In the genomic region with DNA sequence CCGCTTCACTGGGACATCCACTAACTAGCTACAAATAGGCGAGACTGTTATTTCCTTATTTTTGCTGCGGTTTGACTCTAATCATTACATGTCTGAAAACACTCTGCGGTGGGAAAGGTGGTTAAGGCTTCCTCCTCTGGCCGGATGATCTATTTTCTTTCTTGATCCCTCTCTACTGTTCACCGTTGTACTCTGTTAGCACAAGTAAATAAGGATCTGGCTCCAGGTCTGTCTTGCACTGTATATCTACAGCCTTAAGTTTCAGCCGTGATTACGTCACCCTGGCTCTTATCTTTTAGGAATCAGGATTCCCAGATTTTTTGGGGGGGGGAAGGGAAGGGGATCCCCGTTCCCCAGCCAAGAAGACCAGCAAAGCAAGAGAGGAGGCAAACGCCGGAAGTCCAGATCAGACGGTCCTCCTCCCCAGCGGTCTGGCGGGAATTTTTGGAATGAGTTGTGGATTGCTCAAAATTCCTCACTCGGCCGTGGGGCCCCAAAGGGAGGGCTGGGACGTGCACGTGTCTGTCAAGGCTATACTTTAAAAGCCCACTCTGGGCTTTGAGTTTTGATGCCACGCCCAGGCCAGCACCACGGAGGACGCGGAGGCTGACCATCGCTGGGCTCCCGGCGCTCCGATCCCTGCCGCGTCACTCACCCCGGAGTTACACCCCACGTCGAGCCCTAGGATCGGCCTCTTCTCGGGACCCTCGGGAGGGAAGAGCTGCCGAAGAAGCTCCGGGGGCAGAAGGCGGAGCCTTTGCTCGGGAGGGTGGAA, we compare ENCODE assay signal across 8 mouse cellular contexts. TPM values are rescaled to one million over a fixed set of nuclear protein-coding genes. Genes with fewer than 3 reads are reported as not detected.
DNase-seq lines count a peak whose midpoint lies in the region; ATAC-seq lines count a peak whose summit lies in the region.

No protein-coding gene starts in this region.

- H3K9me3 ChIP-seq in hindbrain, embryonic 14.5 days (ENCODE audit: control insufficient read depth, low read length) = no peaks in the 10 kb centered on the region
- H3K9me3 ChIP-seq in limb, embryonic 10.5 days (replicated peaks) = peaks cover 3% of the 10 kb centered on the region; the same call in 1 of the 2 replicates

- ATAC-seq in frontal cortex, adult (ENCODE audit: low TSS enrichment) = peak; percentile 56
- peak; percentile 73 for ATAC-seq in hindbrain, embryonic 14.5 days (ENCODE audit: low FRiP score)

- H3K4me2 ChIP-seq in hindbrain, embryonic 14.5 days (replicated peaks) = peak overlapping the region; percentile 69

- H3K4me1 ChIP-seq in hindbrain, embryonic 14.5 days (replicated peaks; ENCODE audit: control insufficient read depth, insufficient read depth, low read length) = peaks cover 8% of the 10 kb centered on the region
- peaks cover 14% of the 10 kb centered on the region for H3K4me1 ChIP-seq in limb, embryonic 10.5 days

- H3K9ac ChIP-seq in hindbrain, embryonic 14.5 days = peak overlapping the region; percentile 83

- peak overlapping the region; percentile 75 for H3K4me3 ChIP-seq in hindbrain, embryonic 14.5 days (replicated peaks; ENCODE audit: low read length)
- H3K4me3 ChIP-seq in limb, embryonic 10.5 days = peak overlapping the region; percentile 87

- H3K36me3 ChIP-seq in hindbrain, embryonic 14.5 days (replicated peaks; ENCODE audit: control insufficient read depth, insufficient read depth) = no peaks in the 10 kb centered on the region
- peaks cover 30% of the 10 kb centered on the region for H3K36me3 ChIP-seq in limb, embryonic 10.5 days

- H3K27ac ChIP-seq in hindbrain, embryonic 14.5 days = peak overlapping the region; percentile 88
- peak overlapping the region; percentile 97 for H3K27ac ChIP-seq in limb, embryonic 10.5 days

- H3K27me3 ChIP-seq in hindbrain, embryonic 14.5 days (ENCODE audit: control insufficient read depth, insufficient read depth, low read length) = no peaks in the 10 kb centered on the region
- H3K27me3 ChIP-seq in limb, embryonic 10.5 days (ENCODE audit: low read depth, poor library complexity, severe bottlenecking) = no peaks in the 10 kb centered on the region

- WGBS in hindbrain, embryonic 14.5 days = 5% methylated on average over 38 of the region's 38 CpGs
- 7% methylated on average over 38 of the region's 38 CpGs for WGBS in limb, embryonic 10.5 days

- DNase-seq in frontal cortex, postnatal 14 days (ENCODE audit: low spot score in 2 of 2) = no peak
- peak; percentile 42 for DNase-seq in cerebellum, adult 8-10 months
- DNase-seq in forelimb bud, embryonic 11.5 days (ENCODE audit: low read depth, low spot score) = peak; percentile 56
- peak; percentile 74 for DNase-seq in hindbrain, embryonic 14.5 days (ENCODE audit: low spot score)
- no peak for DNase-seq in limb, embryonic 10.5 days (ENCODE audit: low spot score)
- DNase-seq in mesoderm, embryonic 11.5 days (ENCODE audit: low read depth, low spot score) = peak; percentile 77
- DNase-seq in right cerebral cortex, postnatal 4 days = peak; percentile 60

RNA-seq across cellular contexts. Expression of a gene that starts 0.5 kb away (rescaled TPM):
- 16.5 and 19.6 TPM in 2 replicates for polyA plus RNA-seq in hindbrain, embryonic 14.5 days (2014; fragmentation: Nextera tagmentation; extraction: Ambion mirVana)
- polyA plus RNA-seq in limb, embryonic 10.5 days (2016; fragmentation: Nextera tagmentation; extraction: Ambion mirVana) = 15.9 and 19.4 TPM in 2 replicates

RNA-seq across cellular contexts. Expression of a gene that starts 16.4 kb away (rescaled TPM):
- polyA plus RNA-seq in hindbrain, embryonic 14.5 days (2014; fragmentation: Nextera tagmentation; extraction: Ambion mirVana) = 16.2 and 19.3 TPM in 2 replicates
- 16.3 and 17.4 TPM in 2 replicates for polyA plus RNA-seq in limb, embryonic 10.5 days (2016; fragmentation: Nextera tagmentation; extraction: Ambion mirVana)

RNA-seq across cellular contexts. Expression of a gene that starts 54.0 kb away (rescaled TPM):
- 32.0 and 44.4 TPM in 2 replicates for polyA plus RNA-seq in hindbrain, embryonic 14.5 days (2014; fragmentation: Nextera tagmentation; extraction: Ambion mirVana)
- polyA plus RNA-seq in limb, embryonic 10.5 days (2016; fragmentation: Nextera tagmentation; extraction: Ambion mirVana) = 0.26 TPM in 1 of 2 replicates, not detected in the other

Comparison
In these comparisons a context has a peak if more than half of its experiments do, and no peak if none do; other contexts are left out.
1. DNase-seq: peak in cerebellum, adult 8-10 months (single experiment), forelimb bud, embryonic 11.5 days (single experiment), hindbrain, embryonic 14.5 days (single experiment), mesoderm, embryonic 11.5 days (single experiment) and right cerebral cortex, postnatal 4 days (single experiment); none in frontal cortex, postnatal 14 days (0 of 2) and limb, embryonic 10.5 days (single experiment).
2. RNA of a gene that starts 54.0 kb away (polyA plus RNA-seq): 32.0 to 44.4 TPM in hindbrain, embryonic 14.5 days; 0.26 TPM in limb, embryonic 10.5 days; every median in the first group is over 10 times any median in the second.